Mouse (Mus musculus): ENCODE results near the gene Taar2.
A peak's percentile ranks its signal among the peaks of the same experiment; 100 is the strongest.

Gene Taar2

DNA sequence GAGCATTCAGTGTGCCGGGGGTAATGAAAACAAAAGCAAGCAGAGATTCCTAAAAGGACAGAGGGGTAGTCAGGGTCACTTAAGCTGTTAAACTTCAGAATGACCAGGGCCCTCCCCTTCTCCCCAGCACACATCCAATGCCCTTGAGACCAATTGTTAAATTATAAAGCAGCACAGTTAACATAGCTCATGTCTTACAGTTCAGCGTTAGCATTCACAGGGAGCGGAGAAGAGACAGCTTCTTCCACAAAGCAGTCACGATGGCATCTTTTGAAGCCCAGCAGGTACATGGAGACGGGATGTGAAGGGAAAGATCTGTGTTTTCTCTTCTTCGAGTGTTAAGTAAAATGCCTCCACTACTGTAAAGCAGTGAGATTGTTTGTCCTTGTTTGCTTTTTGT lies at the start of gene Taar2:
Gene Taar2, plus strand, starts transcription at position 261 of the 400 bp plus-strand sequence.
- DNase-seq (ENCODE audit: low read depth, low spot score), result peak; percentile 2

DNA sequence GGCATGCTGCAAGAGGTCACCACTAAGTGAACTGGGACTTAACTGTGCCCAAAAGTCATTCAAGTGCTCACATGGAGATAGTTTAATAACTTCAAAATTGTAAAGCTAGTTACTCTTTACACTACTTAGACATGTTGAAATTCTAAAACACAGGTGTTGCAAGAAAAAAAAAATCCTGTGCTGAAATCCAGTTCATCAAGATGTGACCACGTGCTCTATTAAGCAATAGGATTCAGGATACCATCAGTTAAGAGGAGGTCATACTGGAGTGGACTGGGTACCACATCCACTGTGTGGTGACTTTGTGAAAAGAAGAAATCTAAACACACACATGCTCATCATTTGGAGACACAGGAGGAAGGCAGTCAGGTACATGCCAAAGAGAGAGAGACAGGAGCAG lies 45.4 kb upstream of the Taar2 start:
- DNase-seq (ENCODE audit: low read depth, low spot score), result no peak

DNA sequence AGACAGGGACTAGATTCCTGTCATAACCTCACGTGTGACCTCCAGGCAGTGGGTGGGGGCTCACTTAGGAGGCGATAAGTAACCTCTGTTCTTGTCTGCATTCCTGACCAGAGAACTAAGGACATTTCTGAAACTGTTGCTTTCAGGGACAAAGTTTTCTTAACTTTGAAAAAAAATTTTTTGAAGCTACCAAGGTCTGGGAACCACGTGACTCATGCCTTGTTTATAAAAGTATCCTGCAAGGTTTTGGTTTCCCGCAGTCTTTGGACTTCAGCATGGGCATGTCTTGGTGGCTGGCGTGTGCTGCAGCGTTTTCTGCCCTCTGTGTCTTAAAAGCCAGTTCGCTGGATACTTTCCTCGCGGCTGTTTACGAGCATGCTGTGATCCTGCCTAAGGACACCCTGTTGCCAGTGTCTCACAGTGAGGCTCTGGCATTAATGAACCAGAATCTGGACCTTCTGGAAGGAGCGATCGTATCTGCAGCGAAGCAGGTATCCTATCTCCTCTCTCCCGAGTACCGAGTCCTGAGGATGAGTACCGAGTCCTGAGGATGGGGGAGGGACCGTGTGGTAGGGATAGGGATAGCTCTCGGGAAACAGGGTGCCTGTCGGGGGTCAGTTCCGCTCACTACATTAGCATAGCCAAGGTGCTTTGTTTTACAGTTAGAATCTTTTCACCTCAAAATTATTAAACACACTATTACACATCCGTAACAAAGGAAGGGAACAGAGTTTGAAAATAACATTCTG lies 43.6 kb upstream of the Taar2 start, which contains the start of gene Vnn1:
Gene Vnn1, plus strand, starts transcription at position 88 of the 749 bp plus-strand sequence.
- DNase-seq (ENCODE audit: low read depth, low spot score), result peak; percentile 2

DNA sequence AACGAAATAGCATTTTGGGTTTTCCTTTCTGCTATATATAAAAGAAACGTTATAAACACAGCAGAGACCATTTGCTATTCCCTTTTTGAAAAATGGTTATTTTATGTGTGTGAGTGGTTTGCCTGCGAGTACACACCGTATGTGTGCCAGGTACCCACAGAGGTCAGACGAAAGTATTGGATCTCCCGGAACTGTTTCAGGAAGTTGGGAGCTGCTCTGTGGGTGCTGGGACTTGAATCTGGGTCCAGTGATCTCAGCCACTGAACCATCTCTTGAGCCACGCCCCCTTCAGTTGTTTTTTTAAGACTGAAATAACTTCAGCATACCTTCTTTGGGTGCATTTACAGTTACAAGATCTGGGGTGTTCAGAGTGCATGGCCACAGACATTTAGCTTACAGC lies 43.0 kb upstream of the Taar2 start:
- DNase-seq (ENCODE audit: low read depth, low spot score), result no peak

DNA sequence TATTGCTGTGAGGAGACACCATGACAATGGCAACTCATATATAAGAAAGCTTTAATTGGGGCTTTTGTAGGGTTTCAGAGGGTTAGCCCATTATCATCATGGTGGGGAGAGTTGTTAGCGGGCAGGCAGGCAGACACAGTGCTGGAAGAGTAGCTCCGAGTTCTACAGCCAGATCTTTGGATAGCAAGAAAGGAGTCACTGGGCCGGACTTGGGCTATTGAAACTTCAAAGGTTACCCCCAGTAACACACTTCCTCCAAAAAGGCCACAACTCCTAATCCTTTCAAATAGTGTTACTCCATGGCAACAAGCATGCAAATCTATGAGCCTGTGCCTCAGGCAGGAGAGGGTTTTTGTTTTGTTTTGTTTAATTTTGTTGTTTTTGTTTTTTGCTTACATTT lies 37.3 kb upstream of the Taar2 start:
- no peak for DNase-seq (ENCODE audit: low read depth, low spot score)

DNA sequence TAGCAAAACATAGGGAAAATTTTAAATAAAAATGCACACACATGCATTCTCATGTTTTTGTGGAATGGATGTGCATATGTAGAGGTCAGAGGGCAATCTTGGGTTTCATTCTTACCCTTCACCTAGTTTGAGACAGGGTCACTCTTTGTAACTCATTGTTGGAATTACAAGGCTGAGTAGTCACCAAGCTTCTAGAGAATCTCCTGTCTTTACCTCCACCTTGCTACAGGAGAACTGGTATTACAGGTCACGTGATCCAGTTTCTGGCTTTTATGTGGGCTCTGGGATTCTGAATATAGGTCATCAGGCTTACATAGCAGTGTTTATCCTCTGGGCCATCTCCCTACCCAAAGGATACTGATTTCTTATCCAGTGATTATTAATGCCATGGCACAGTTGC lies 32.7 kb upstream of the Taar2 start:
- DNase-seq (ENCODE audit: low read depth, low spot score), result no peak

DNA sequence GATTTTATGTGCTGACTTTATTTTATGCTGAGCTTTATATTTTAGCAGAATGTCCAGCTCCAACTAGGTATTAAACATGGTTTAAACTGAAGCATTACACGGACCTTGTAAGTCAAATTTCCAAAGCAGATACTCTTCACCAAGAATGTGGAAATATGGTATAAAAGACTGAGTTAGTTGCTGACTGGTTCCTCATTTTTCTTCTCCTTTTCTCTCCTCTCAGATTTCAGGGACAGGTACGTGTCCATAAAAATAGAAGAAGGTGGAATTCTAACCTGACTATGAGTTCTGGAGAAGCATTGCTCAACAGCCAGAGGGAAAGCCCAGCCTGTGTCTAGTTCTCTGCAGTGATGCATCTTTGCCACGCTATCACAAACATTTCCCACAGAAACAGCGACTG lies 18.3 kb upstream of the Taar2 start, which contains the start of gene Taar1:
Gene Taar1, plus strand, starts transcription at position 301 of the 400 bp plus-strand sequence.
- DNase-seq (ENCODE audit: low read depth, low spot score), result no peak

DNA sequence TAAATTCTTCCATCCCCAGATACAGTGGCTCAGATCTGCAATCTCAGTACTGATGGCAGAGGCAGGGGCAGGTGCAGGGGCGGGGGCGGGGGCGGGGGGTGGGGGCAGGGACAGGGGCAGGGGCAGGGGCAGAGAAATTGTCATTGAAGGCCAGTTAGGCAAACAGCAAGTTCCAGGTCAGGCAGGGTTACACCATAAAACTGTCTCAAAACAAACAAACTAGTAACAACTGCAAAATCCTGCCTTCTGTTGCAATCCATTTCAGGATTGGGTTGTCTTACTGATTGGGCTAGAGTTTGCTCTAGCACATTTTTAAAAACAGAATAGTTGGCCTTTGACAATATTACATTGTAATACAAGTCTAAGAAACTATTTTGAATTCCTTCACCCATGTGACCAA lies 15.9 kb upstream of the Taar2 start:
- no peak for DNase-seq (ENCODE audit: low read depth, low spot score)

DNA sequence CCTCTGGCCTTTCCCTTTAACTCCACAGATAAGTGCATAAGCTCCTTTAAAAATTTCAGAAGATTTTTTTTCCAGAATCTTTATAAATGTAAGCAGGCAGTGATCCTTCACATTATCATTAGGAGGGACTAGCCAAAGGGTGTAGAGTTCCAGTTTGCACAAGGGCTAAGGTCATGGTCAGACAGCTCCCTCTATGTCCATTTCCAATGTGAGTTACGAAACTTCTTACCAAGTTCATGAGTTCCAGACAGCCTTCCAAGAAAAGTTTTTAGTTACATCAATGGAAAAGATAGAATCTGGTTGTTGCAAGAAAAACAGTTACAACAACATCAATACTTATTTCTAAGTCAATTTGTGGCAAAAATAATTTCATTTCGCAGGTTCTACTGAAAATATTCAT lies 14.4 kb upstream of the Taar2 start:
- no peak for DNase-seq (ENCODE audit: low read depth, low spot score)

DNA sequence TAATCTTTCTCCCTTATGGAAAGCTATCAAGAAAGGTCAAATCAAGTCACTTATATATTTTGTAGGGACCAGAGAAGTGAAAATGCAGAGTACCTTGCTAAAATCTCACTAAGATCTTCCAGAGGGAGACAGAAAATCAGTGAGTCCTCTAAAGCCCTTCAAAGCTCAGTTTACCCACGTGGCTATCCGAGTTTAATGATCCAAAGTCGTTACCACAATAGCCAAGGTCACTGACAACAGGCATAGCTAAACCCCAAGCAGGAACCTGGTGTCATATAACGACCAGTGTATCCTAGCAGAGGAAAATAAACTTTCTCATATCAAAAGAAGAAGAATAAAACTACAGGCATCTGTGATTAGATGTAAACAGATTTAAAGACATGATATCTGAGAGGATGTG lies 759 bp upstream of the Taar2 start:
- no peak for DNase-seq (ENCODE audit: low read depth, low spot score)

DNA sequence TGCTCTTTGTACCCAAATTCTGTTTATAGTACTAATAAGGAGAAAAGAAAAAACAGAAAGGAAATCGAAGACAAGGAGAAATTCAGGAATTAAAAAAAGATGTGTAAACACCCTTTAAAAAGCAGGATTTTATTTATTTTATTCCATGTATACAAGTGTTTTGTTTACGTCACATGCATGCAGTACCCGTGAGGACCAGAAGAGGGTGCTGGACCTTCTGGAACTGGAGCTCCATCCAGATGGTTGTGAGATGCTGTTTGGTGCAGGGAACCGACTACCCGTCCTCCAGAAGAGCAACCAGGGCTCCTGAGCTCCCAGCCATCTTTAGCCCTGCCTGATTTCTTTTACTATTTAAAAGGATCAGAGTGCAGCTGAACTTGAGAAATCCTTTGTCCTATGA lies 4.1 kb downstream of the Taar2 start:
- DNase-seq (ENCODE audit: low read depth, low spot score), result no peak

DNA sequence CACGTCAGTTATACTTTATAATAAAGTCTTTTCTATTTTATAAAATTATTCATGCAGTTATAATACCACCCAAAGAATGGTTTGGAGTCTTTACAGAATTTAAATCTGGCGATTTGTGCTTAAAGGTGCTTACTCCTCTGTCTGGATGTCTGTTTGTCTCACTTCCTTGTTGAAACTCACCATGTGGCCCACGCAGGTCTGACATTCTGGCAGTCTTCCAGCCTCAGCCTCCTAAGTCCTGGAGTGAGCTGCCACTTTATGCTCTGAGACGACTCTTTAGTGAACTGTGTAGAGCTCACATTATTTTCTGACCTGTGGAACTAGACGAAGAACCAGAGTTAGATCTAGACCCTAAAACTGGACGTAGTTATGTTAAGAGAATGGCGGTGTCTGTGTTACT lies 9.7 kb downstream of the Taar2 start:
- DNase-seq (ENCODE audit: low read depth, low spot score), result peak; percentile 27

DNA sequence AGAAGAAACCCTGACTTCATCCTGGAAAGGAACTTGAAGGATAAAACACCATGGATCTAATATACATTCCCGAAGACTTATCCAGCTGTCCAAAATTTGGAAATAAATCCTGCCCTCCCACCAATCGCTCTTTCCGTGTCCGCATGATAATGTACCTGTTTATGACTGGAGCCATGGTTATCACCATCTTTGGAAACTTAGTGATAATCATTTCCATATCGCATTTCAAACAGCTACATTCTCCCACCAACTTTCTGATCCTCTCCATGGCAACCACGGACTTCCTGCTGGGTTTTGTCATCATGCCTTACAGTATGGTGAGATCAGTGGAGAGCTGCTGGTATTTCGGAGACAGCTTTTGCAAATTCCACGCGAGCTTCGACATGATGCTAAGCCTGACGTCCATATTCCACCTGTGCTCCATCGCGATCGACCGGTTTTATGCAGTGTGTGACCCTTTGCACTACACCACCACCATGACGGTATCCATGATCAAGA lies 11.2 kb downstream of the Taar2 start, which contains the start of gene Taar3:
Gene Taar3, plus strand, starts transcription at position 51 of the 498 bp plus-strand sequence.
- peak; percentile 45 for DNase-seq (ENCODE audit: low read depth, low spot score)

DNA sequence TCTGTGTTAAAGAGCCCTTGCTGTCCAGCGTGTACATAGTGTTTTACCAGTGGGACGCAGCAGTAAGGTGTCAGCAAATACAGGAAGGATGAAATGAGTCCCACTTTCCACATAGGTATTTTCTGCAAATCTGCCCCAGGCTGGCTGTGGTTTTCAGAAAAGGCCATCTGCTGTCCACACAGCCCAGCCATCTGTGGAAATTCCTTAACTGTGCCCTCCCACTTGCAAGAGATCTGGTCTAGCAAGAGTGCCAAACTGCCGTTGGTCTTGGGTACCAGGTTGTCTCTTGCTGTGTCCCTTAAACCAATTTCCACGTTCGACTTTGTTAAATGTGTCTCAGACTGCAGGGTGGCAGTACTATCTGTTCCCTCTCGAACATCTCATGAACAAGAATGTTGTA lies 13.3 kb downstream of the Taar2 start:
- peak; percentile 92 for DNase-seq (ENCODE audit: low read depth, low spot score)

DNA sequence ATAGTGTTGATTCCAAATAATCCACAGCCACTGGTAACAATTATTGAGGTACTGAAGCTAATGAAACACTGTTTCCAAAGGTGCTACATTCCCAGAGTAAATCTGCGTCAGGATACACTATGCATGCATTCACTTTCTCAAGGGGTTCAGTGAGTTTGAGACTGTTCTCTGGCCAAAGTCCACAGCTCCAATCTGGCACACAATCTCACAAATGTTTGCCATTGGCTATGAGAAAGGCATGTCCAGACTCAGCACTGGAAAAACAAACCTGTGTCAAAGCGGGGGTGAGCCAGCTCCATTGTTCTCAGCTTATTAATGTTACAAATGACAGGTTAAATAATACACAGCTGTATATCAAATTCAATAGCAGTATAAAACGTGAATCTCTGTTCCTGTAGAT lies 20.7 kb downstream of the Taar2 start:
- no peak for DNase-seq (ENCODE audit: low read depth, low spot score)

DNA sequence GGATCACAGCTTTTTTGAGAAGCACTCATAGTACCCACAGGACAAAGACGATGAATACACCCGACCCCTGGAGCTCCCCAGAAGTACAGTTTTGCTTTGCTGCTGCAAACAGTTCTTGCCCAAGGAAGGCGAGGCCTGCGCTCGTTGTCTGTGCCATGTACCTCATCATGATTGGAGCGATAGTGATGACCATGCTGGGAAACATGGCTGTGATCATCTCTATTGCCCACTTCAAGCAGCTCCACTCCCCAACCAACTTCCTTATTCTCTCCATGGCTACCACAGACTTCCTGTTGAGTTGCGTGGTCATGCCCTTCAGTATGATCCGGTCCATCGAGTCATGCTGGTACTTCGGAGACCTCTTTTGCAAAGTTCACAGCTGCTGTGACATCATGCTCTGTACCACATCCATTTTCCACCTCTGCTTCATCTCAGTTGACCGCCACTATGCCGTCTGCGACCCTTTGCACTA lies 22.1 kb downstream of the Taar2 start, which contains the start of gene Taar4:
Gene Taar4, plus strand, starts transcription at position 51 of the 472 bp plus-strand sequence.
- DNase-seq (ENCODE audit: low read depth, low spot score), result no peak

DNA sequence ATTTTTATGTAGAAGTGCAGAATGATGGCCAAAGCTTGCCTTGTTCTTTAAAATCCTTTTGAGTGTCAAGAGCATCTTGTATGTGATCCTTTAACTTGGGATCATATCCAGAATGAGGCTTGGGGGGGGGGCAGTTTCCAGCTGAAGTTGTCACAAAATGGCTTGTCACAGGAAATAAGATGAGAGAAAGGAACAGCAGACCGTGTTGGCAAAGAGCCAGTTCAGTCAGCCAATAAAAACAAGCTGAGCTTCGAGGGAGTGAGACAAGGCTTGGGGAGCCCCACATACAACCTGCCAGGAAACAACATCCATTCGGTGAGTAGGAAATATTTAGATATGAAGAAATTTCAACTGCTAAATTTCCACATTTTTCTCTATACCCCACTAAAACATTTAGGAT lies 25.1 kb downstream of the Taar2 start:
- DNase-seq (ENCODE audit: low read depth, low spot score), result no peak

DNA sequence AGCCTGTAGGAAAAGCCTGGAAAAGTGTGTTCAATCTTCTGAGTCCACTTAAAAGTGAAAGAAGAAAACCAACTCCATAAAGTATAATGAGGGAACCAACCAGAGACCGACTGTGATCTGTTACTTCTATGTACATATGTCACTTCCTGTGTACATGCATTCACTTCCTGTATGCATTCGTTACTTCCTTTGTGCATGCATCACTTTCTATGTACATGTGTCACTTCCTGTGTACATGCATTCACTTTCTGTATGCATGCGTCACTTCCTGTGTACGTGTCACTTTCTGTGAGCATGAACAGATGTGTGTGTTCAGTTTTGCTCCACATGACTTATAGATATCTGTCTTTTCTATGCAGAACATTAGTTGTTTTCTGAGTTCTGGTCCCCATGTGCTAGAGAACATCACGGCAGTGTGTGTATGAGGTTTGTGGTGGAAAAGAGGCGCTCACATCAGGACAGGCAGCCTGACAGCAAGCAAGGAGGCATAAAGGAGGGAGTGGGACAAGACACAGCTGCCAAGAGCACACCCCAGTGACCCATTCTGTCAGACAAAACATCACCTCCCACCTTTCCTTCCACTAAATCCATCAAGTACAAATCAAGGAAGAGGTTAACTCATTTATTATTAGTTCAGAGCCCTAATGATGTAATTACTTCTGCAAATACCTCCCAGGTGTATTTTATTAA lies 26.7 kb downstream of the Taar2 start:
- no peak for DNase-seq (ENCODE audit: low read depth, low spot score)

DNA sequence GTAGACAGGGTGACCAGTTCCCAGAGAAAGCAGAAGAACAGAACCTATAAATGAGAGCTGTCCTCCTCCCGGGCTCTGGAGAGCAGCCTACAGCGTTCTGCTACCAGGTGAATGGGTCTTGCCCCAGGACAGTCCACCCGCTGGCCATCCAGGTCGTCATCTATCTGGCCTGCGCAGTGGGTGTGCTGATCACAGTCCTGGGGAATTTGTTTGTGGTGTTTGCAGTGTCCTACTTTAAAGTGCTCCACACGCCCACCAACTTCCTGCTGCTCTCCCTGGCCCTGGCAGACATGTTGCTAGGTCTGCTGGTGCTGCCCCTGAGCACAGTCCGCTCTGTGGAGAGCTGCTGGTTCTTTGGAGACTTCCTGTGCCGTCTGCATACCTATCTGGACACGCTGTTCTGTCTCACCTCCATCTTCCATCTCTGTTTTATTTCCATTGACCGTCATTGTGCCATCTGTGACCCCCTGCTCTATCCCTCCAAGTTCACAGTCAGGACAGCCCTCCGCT lies 32.3 kb downstream of the Taar2 start, which contains the start of gene Taar5:
Gene Taar5, plus strand, starts transcription at position 51 of the 510 bp plus-strand sequence.
- no peak for DNase-seq (ENCODE audit: low read depth, low spot score)

DNA sequence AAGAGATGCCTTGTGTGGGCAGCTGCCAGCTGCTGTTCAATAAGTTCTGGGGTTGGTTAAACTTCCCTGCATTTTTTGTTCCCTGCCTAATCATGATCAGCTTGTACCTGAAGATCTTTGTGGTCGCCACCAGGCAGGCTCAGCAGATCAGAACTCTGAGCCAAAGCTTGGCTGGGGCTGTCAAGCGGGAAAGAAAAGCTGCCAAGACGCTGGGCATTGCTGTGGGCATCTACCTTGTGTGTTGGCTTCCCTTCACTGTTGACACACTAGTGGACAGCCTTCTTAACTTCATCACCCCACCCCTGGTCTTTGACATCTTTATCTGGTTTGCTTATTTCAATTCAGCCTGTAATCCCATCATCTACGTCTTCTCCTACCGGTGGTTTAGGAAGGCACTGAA lies 32.9 kb downstream of the Taar2 start:
- peak; percentile 12 for DNase-seq (ENCODE audit: low read depth, low spot score)

DNA sequence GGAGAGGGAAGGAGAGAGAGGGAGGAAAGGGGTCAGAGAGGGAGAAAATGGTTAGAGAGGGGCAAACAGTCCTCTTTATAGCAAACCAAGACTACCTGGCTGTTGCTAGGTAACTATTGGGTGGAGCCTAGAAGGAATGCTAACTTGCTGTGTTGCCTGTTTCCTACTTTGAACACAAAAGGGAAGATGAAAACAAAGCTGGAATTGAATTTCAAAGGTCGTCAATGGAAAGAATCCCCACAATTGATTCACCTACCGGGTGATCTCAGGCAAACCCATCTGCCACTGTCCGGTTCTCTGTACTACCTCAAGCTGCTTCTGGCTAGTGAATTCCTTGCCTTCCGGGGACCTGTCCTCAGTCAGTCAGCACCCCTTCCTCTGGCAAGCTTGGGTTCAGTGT lies 39.6 kb downstream of the Taar2 start:
- no peak for DNase-seq (ENCODE audit: low read depth, low spot score)

Measured in brain, adult 2 months (tissue).